8 mouse cellular contexts compared by ENCODE assay signal in genomic region chr2:35729077-35730065, GRCm38 (mm10).
DNase-seq lines count a peak whose midpoint lies in the region; ATAC-seq and TF ChIP-seq lines count a peak whose summit lies in the region.

No protein-coding gene starts in this region.

- peak; percentile 73 for TF ChIP-seq CTCF in layer of hippocampus, adult 2 months (conservative IDR thresholded peaks at IDR 0.05)

- peaks cover 24% of the 10 kb centered on the region for H3K4me1 ChIP-seq in forebrain, embryonic 12.5 days
- H3K4me1 ChIP-seq in limb, embryonic 10.5 days, result peaks cover 28% of the 10 kb centered on the region

- no peak for DNase-seq in layer of hippocampus, adult 2 months (ENCODE audit: low spot score in 2 of 2)
- DNase-seq in layer of hippocampus, postnatal 36 days, result no peak
- DNase-seq in heart, postnatal 4 days, result peak; percentile 67
- DNase-seq in limb, embryonic 10.5 days (ENCODE audit: low spot score), result peak; percentile 61
- DNase-seq in T-cell, adult 2 months (ENCODE audit: low spot score), result no peak
- DNase-seq in right cerebral cortex, postnatal 14 days, result no peak

- no peak overlapping the region for H3K4me3 ChIP-seq in layer of hippocampus, adult 2 months
- no peak overlapping the region for H3K4me3 ChIP-seq in forebrain, embryonic 12.5 days (replicated peaks)
- H3K4me3 ChIP-seq in limb, embryonic 10.5 days, result no peak overlapping the region

- 43% methylated on average over 16 of the region's 16 CpGs for WGBS in forebrain, embryonic 12.5 days
- WGBS in limb, embryonic 10.5 days, result 37% methylated on average over 16 of the region's 16 CpGs

- H3K27me3 ChIP-seq in forebrain, embryonic 12.5 days, result no peaks in the 10 kb centered on the region
- H3K27me3 ChIP-seq in limb, embryonic 10.5 days (ENCODE audit: low read depth, poor library complexity, severe bottlenecking), result no peaks in the 10 kb centered on the region

- ATAC-seq in forebrain, embryonic 12.5 days (ENCODE audit: low FRiP score), result peak; percentile 39
- ATAC-seq in megakaryocyte-erythroid progenitor cell, adult 5-6 weeks (replicated peaks; ENCODE audit: low FRiP score, low TSS enrichment, poor library complexity, severe bottlenecking), result peak; percentile 58

- H3K27ac ChIP-seq in layer of hippocampus, adult 2 months, result peak overlapping the region; percentile 62; the same call in 1 of the 2 replicates
- peak overlapping the region; percentile 19 for H3K27ac ChIP-seq in forebrain, embryonic 12.5 days
- H3K27ac ChIP-seq in limb, embryonic 10.5 days, result peak overlapping the region; percentile 76

- H3K9me3 ChIP-seq in forebrain, embryonic 12.5 days, result no peaks in the 10 kb centered on the region
- no peaks in the 10 kb centered on the region for H3K9me3 ChIP-seq in limb, embryonic 10.5 days (replicated peaks)

- H3K36me3 ChIP-seq in forebrain, embryonic 12.5 days (replicated peaks), result peaks cover 52% of the 10 kb centered on the region
- H3K36me3 ChIP-seq in limb, embryonic 10.5 days, result peaks cover 79% of the 10 kb centered on the region

- H3K9ac ChIP-seq in forebrain, embryonic 12.5 days, result peak overlapping the region; percentile 40; the same call in 1 of the 2 replicates

- no peak overlapping the region for H3K4me2 ChIP-seq in forebrain, embryonic 12.5 days

Comparison
In these comparisons a context has a peak if more than half of its experiments do, and no peak if none do; other contexts are left out.
1. DNase-seq: peak in heart, postnatal 4 days (single experiment) and limb, embryonic 10.5 days (single experiment); none in layer of hippocampus, adult 2 months (0 of 2), layer of hippocampus, postnatal 36 days (0 of 2), T-cell, adult 2 months (single experiment) and right cerebral cortex, postnatal 14 days (single experiment).
2. H3K27ac ChIP-seq: peak in every context shown above with its lines; median percentile 76 in limb, embryonic 10.5 days; 62 in layer of hippocampus, adult 2 months; 19 in forebrain, embryonic 12.5 days.